Mouse (Mus musculus): ENCODE measurements around the gene Pdcd11.

DNA sequence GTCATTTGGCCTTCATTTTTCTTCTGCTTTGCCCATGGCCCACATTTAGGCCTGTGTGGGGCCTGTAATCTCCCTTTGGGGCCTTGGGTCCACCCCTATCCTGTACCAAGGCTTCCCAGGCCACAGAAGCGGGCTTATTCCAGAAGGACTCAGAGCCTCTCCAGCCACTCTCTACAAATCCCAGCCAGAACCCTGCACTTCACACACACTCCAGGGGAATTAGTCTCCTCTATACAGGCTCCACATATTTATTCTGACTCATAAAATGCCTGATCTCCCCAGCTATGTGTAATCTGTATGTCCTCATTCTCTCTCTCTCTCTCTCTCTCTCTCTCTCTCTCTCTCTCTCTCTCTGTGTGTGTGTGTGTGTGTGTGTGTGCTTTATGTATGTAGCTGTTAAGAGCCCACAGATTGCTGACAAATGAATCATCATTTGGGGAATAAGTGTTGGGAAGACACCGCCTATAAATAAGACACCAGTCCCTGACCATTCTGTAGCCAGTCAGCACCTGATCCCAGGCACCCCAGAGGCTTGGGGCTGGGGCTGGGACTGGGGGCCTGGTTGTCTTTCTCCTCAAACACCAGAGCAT, 86.4 kb downstream of the Pdcd11 start:
- no peak for TF ChIP-seq CTCF (IDR thresholded peaks at IDR 0.05; ENCODE audit: low read depth)
- no peak for TF ChIP-seq EP300 (IDR thresholded peaks at IDR 0.05; ENCODE audit: low read depth)

All from heart, postnatal 0 days (tissue).